Mouse (Mus musculus) limb, embryonic 12.5 days (tissue): ENCODE measurements around the gene Coq5. TPM values are rescaled to one million over a fixed set of nuclear protein-coding genes. Genes with fewer than 3 reads are reported as not detected.

Source experiments
- ATAC-seq: fragments of 200-750 bp; cut with Nextera tagmentation; 2 replicates; pipeline ENCODE4 v1.8.0; 2017; ENCODE audit warnings: low read depth, moderate TSS enrichment; ENCODE audit not compliant: insufficient number of reproducible peaks, insufficient read depth, low FRiP score, low TSS enrichment
- H3K27ac ChIP-seq: fragments of 300-500 bp; sonication (generic); 2 replicates; pipeline ENCODE4 v1.5.1; 2016; ENCODE audit warnings: mild to moderate bottlenecking, moderate library complexity
- H3K27me3 ChIP-seq: fragments of 300-500 bp; sonication (generic); 2 replicates; pipeline ENCODE4 v1.6.1; 2016; ENCODE audit warnings: mild to moderate bottlenecking, moderate library complexity
- H3K36me3 ChIP-seq: fragments of 300-500 bp; sonication (generic); 2 replicates; pipeline ENCODE4 v1.6.1; 2016; ENCODE audit warnings: mild to moderate bottlenecking, moderate library complexity
- H3K4me1 ChIP-seq: fragments of 300-500 bp; sonication (generic); replicated peaks from 2 replicates; pipeline ENCODE4 v1.6.1; 2016
- H3K4me2 ChIP-seq: fragments of 300-500 bp; sonication (generic); 2 replicates; pipeline ENCODE4 v1.6.1; 2016; ENCODE audit warnings: mild to moderate bottlenecking, moderate library complexity
- H3K4me3 ChIP-seq: fragments of 300-500 bp; sonication (generic); replicated peaks from 2 replicates; pipeline ENCODE4 v1.5.1; 2016; ENCODE audit warnings: mild to moderate bottlenecking
- H3K9ac ChIP-seq: fragments of 300-500 bp; sonication (generic); replicated peaks from 2 replicates; pipeline ENCODE4 v1.6.1; 2016; ENCODE audit warnings: mild to moderate bottlenecking, moderate library complexity
- H3K9me3 ChIP-seq: fragments of 300-500 bp; sonication (generic); 2 replicates; pipeline ENCODE4 v1.6.1; 2016; ENCODE audit warnings: mild to moderate bottlenecking, moderate library complexity
- WGBS: fragments of 180-500 bp; shearing (Covaris S2); methylation state at CpG from one replicate; pipeline ENCODE4 v1.1.7; 2016; 5-methylcytosine and 5-hydroxymethylcytosine counted together
- polyA plus RNA-seq: library from polyadenylated mRNA; unstranded; fragments of >200 nt; fragmentation: Nextera tagmentation; extraction: Ambion mirVana; gene quantifications from 2 replicates; pipeline ENCODE4 v1.2.1, GENCODE M21; 2016

The Coq5 gene
- polyA plus RNA-seq, 1 experiment from 2014 or later, result 44.0 TPM

DNA sequence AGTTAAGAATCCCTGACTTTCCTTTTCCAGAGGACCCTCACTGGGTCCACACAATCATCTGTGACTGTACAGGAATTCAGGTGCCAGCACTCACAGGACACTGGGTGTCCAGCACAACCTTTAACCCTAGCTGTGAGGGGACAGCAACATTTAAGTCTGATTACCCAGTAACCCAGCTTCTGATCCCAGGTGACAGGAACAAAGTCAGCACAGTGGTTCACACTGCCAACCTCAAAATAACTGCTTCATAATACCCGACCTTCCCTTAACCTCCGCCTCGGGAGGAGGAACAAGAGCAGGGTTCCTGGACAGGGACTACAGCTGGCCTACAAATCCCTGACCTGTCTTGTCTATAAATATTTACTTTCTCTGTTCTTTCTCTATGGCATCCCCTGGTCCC is 11.2 kb upstream of the Coq5 start:
- Histone ChIP-seq H3K4me2 (no peak overlapping the region), H3K4me1 (peaks cover 32% of the 10 kb centered on the region), H3K9ac (no peak overlapping the region), H3K36me3 (peaks cover 46% of the 10 kb centered on the region), H3K4me3 (no peak overlapping the region), H3K27me3 (no peaks in the 10 kb centered on the region), H3K27ac (no peak overlapping the region), H3K9me3 (no peaks in the 10 kb centered on the region)
- no peak for ATAC-seq
- 67% methylated on average over 3 of the region's 3 CpGs for WGBS

DNA sequence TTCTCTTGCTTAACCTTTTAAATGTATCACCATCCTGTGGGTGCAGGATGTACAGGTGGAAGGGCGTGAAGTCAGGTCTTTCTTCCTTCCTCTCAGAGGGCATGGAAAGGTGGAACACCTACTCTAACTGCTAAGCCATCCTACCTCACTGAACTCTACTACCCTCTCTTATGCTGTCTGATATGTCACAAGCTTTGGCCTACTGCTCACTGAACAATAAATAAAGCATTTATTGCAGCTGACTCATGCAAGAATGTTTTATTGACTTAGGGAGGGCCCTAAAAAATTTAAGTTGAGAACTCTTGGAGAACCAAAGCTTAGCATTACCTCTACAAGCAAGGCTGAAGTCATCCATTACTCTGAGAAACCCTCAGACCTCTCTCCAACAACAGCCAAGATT is 9.5 kb upstream of the Coq5 start:
- peaks cover 32% of the 10 kb centered on the region for H3K4me1 ChIP-seq
- peaks cover 38% of the 10 kb centered on the region for H3K36me3 ChIP-seq
- no peak for ATAC-seq
- peak overlapping the region; percentile 100; the same call in 1 of the 2 replicates for H3K4me3 ChIP-seq
- no peaks in the 10 kb centered on the region for H3K27me3 ChIP-seq
- H3K9ac ChIP-seq, result no peak overlapping the region
- H3K27ac ChIP-seq, result no peak overlapping the region
- peak overlapping the region; percentile 67 for H3K4me2 ChIP-seq
- WGBS, result 100% methylated on average over 1 of the region's 1 CpGs
- H3K9me3 ChIP-seq, result no peaks in the 10 kb centered on the region

DNA sequence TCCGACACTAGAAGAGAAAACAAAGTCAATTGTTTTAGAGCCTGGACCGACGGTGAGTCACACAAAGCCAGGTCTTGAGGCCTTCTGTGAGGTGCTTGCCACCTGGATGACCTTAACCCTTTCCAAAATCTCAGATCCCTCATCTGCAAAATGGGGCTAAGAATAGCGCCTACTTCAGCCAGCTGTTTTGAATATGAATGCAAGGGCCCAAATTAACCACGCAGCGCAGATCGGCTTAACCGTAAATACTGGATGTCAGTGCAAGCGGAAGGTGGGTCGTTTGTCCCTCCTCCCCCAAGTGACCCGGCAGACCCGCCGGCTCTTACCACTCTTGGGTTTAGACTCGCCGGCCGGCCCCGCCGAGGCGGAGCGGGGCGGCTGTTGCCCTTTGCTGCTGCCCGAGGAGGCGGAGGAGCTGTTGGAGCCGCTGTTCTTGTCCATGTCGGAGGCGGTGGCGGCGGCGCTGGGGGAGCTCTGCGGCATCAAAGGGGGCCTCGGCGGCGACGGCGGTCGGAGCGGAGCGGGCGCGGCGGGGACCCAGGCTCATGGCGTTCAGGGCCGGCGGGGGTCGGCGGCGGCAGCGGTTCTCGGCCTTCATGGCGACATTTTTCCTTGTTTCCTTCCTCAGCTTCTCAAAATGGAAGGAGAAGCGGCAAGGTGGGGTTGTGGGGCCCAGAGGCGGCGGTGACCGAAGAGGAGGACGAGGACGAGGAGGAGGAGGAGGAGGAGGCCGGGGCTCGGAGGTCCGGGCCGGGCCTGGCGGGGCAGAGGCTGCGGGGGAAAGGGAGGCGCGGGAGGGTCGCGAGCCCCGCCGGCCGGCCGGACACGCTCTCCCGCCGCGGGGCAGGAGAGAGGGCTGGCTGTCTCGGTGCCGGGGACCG is 7.3 kb upstream of the Coq5 start:
- no peak for ATAC-seq
- Histone ChIP-seq H3K9ac (peak overlapping the region; percentile 97), H3K9me3 (no peaks in the 10 kb centered on the region), H3K4me1 (peaks cover 25% of the 10 kb centered on the region), H3K4me2 (peak overlapping the region; percentile 67), H3K27me3 (no peaks in the 10 kb centered on the region), H3K4me3 (peak overlapping the region; percentile 100), H3K27ac (peak overlapping the region; percentile 82), H3K36me3 (peaks cover 21% of the 10 kb centered on the region; the same call in 1 of the 2 replicates)
- WGBS, result under 1% methylated on average over 71 of the region's 77 CpGs

DNA sequence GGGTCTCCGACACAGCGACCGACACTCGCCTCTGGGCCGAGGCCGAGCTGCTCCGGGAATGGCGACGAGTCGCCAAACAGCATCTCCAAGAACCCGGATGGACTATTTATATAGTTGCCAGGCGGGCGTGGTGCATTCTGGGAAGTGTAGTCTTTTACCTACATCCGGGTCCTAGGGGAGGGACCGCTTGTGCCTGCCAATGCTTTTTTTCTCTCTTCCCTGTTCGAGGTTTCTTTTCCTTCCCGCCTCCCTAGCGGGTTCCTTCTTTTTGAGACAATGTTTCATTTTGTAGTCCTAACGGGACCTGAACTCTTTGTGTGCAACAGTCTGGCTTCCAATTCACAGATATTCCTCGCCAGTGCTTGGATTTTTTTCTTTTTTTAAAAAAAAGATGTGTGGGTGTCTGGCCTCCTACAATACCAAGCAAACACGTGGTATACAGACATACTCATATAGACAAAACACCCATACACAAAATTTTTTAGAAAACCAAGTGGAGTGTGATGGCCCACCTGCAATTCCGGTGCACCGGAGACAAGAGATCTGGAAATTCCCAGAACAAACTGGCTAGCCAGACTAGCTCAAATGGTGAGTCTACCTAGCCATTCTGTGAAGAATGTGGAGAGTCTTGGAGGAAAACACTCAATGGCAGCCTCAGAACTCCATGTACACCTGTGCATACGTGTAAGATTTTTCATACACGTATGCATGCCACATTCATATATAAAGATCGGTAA is 6.5 kb upstream of the Coq5 start, which contains the start of gene Rnf10:
TSS of gene Rnf10 (minus strand) at position 87 of the 737 bp plus-strand sequence.
- Histone ChIP-seq H3K9ac (peak within 1 kb of the TSS; percentile 97), H3K4me3 (peak within 1 kb of the TSS; percentile 100), H3K9me3 (no peaks in the 10 kb centered on the region), H3K27me3 (no peaks in the 10 kb centered on the region), H3K4me2 (peak within 1 kb of the TSS; percentile 67), H3K36me3 (peaks cover 21% of the 10 kb centered on the region; the same call in 1 of the 2 replicates), H3K4me1 (peaks cover 25% of the 10 kb centered on the region), H3K27ac (peak within 1 kb of the TSS; percentile 82)
- 14% methylated on average over 26 of the region's 26 CpGs for WGBS
- peak; percentile 83 for ATAC-seq

DNA sequence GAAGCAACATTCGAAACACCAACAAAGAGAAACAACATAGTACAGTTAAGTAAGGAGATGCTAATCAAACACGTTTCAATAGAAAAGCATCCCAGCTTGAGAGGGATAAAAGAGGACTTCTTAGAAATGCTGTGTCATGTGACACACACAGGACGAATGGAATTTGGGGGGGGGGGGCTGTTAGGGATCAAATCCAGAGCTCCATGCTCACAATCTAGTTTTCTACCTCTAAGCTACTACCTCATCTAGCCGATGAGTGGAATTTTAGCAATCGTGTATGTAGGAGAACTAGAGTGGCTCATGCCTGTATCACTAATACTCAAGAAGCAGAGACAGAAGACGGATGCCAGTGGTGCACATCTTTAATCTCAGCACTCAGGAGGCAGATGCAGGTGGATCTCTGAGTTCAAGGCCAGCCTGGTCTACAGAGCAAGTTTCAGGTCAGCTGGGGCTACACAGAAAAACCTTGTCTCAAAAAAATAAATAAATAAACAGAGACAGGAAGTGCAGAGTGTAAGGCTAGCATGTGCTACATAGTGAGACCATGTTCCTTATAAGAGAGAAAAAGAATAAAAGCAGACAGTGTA is 5.8 kb upstream of the Coq5 start:
- H3K36me3 ChIP-seq, result peaks cover 15% of the 10 kb centered on the region; the same call in 1 of the 2 replicates
- peak overlapping the region; percentile 54 for H3K4me2 ChIP-seq
- peaks cover 25% of the 10 kb centered on the region for H3K4me1 ChIP-seq
- H3K9me3 ChIP-seq, result no peaks in the 10 kb centered on the region
- 76% methylated on average over 6 of the region's 6 CpGs for WGBS
- H3K27ac ChIP-seq, result peak overlapping the region; percentile 70; the same call in 1 of the 2 replicates
- no peak overlapping the region; the same call in 1 of the 2 replicates for H3K4me3 ChIP-seq
- ATAC-seq, result no peak
- H3K27me3 ChIP-seq, result no peaks in the 10 kb centered on the region
- H3K9ac ChIP-seq, result no peak overlapping the region; the same call in 1 of the 2 replicates

DNA sequence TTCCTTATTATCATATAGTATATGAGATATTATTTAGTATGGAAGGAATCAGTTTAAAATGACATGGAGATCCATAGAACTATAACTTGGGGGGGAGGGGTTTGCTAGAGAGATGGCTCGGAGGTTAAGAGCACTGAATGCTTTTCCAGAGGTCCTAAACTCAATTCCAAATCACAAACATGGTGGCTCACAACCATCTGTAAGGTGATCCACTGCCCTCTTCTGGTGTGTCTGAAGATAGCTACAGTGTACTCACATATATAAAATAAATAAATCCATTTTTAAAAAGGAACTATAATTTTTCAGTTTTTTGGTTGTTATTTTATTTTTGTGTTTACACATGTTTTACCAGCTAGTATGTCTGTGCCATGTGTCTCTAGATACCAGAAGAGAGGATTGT is 5.1 kb upstream of the Coq5 start:
- Histone ChIP-seq H3K9me3 (no peaks in the 10 kb centered on the region), H3K36me3 (peaks cover 9% of the 10 kb centered on the region; the same call in 1 of the 2 replicates), H3K4me3 (no peak overlapping the region), H3K27me3 (no peaks in the 10 kb centered on the region), H3K4me2 (no peak overlapping the region), H3K27ac (no peak overlapping the region), H3K9ac (no peak overlapping the region), H3K4me1 (peaks cover 21% of the 10 kb centered on the region)
- ATAC-seq, result no peak
- WGBS, result 75% methylated on average over 1 of the region's 1 CpGs

DNA sequence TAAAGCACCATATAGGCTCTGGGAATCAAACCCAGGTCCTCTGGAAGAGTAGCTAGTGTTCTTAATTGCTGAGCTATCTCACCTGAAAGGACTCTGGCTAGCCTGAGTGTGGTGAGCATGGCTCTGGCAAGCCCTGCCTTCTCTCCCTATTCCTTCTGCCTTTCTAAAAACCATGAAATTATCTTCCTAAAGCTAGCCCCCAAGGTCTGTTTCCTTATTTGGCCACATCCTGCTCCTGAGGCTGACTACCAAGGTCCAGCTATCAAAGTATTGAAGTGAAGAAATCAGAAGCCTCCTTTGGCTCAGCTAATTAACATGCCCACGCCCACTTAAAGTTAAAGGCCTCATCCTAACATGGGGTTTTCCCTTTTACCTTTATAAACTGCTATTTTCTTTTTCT is 4.7 kb upstream of the Coq5 start:
- no peak overlapping the region for H3K27ac ChIP-seq
- peaks cover 17% of the 10 kb centered on the region for H3K4me1 ChIP-seq
- WGBS, result 89% methylated on average over 1 of the region's 1 CpGs

DNA sequence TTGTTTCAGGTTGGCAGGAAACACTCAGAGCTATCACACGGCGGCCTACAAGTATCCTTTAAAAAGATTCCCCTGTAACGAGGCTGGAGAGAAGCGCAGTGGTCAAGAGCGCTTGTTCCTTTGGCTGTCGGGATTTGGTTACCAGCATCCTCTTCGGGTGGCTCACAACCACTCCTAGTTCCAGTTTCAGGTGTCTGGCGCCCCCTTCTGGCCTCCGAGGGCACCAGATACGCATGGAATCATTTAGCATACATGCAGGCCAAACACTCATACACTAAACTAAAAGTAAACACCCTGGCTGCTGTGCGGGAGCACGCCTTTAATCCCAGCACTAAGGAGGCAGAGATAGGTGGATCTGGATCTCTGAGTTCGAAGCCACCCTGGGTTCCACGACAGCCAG is 3.5 kb upstream of the Coq5 start:
- no peak for ATAC-seq
- 38% methylated on average over 14 of the region's 14 CpGs for WGBS
- Histone ChIP-seq H3K4me3 (no peak overlapping the region), H3K9me3 (no peaks in the 10 kb centered on the region), H3K36me3 (no peaks in the 10 kb centered on the region), H3K9ac (no peak overlapping the region), H3K4me1 (peaks cover 11% of the 10 kb centered on the region), H3K27ac (no peak overlapping the region), H3K4me2 (no peak overlapping the region), H3K27me3 (no peaks in the 10 kb centered on the region)

More for the DNA sequence above, 4.7 kb upstream of the Coq5 start:
- no peaks in the 10 kb centered on the region for H3K27me3 ChIP-seq
- H3K9ac ChIP-seq, result no peak overlapping the region; the same call in 1 of the 2 replicates
- no peak for ATAC-seq
- H3K4me3 ChIP-seq, result no peak overlapping the region
- no peak overlapping the region for H3K4me2 ChIP-seq
- H3K36me3 ChIP-seq, result peaks cover 4% of the 10 kb centered on the region; the same call in 1 of the 2 replicates
- H3K9me3 ChIP-seq, result no peaks in the 10 kb centered on the region

DNA sequence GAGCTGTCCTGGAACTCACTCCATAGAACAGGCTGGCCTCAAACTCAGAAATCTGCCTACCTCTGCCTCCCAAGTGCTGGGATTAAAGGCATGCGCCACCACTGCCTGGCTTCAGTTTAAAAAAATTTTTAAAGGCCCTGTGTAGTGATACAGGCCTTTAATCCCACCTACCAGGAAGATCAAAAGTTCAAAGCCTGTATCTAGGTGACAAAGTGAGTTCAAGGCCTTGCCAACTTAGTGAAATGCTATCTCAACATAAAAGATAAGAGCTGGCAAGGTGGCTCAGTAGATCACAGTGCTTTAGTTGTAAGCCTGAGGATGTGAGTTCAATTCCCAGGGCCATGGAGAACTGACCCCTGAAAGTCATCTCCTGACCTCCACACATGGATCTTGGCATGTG is 1.4 kb upstream of the Coq5 start:
- H3K4me3 ChIP-seq, result no peak overlapping the region
- H3K9me3 ChIP-seq, result no peaks in the 10 kb centered on the region
- H3K9ac ChIP-seq, result no peak overlapping the region
- H3K4me2 ChIP-seq, result no peak overlapping the region
- H3K27ac ChIP-seq, result no peak overlapping the region
- WGBS, result 77% methylated on average over 1 of the region's 1 CpGs
- no peaks in the 10 kb centered on the region for H3K27me3 ChIP-seq
- ATAC-seq, result no peak
- H3K36me3 ChIP-seq, result peaks cover 1% of the 10 kb centered on the region; the same call in 1 of the 2 replicates
- H3K4me1 ChIP-seq, result peaks cover 5% of the 10 kb centered on the region

DNA sequence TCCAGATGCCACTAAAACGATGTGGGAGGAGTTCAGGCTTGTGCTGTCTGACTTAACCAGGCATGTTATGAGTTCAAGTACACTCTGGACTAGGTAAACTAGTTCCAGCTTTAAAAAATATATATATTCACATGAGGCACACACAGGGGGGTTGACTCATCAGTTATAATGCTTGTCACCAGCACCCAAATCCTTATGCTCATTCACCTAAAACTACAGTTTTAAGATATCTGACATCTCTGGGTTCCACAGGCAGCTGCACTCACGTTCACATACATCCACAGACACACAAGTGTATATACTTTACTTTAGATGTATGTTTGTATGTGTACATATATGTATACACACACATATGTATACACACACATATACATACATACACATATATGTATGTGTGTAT is 681 bp upstream of the Coq5 start:
- Histone ChIP-seq H3K9ac (no peak overlapping the region), H3K4me3 (no peak overlapping the region), H3K4me2 (no peak overlapping the region), H3K36me3 (peaks cover 9% of the 10 kb centered on the region), H3K27ac (no peak overlapping the region), H3K27me3 (no peaks in the 10 kb centered on the region), H3K4me1 (peaks cover 5% of the 10 kb centered on the region), H3K9me3 (no peaks in the 10 kb centered on the region)
- no peak for ATAC-seq
- 60% methylated on average over 2 of the region's 2 CpGs for WGBS
